Mouse (Mus musculus) kidney, postnatal 0 days (tissue): Measurements from ENCODE around the gene Trpm1. TPM values are rescaled to one million over a fixed set of nuclear protein-coding genes. Genes with fewer than 3 reads are reported as not detected.
A peak's percentile ranks its signal among the peaks of the same experiment; 100 is the strongest.

ENCODE experiments used
- ATAC-seq: fragments of 200-750 bp; cut with Nextera tagmentation; replicated peaks from 2 replicates; pipeline ENCODE4 v1.8.0; 2017; ENCODE audit warnings: low read depth, moderate number of reproducible peaks, moderate TSS enrichment, moderate library complexity; ENCODE audit not compliant: low FRiP score
- DNase-seq: peaks from one replicate; pipeline ENCODE4 v3.0.0-alpha.2; 2016; ENCODE audit warnings: low spot score
- H3K27ac ChIP-seq: fragments of 300-500 bp; sonication (generic); 2 replicates; pipeline ENCODE4 v1.5.1; 2014; ENCODE audit warnings: mild to moderate bottlenecking
- H3K27me3 ChIP-seq: fragments of 300-500 bp; sonication (generic); 2 replicates; pipeline ENCODE4 v1.6.1; 2014; ENCODE audit warnings: low read length, mixed read lengths; ENCODE audit not compliant: insufficient read depth
- H3K36me3 ChIP-seq: fragments of 300-500 bp; sonication (generic); 2 replicates; pipeline ENCODE4 v1.6.1; 2014; ENCODE audit warnings: low read length, mixed read lengths; ENCODE audit not compliant: insufficient read depth
- H3K4me1 ChIP-seq: fragments of 300-500 bp; sonication (generic); replicated peaks from 2 replicates; pipeline ENCODE4 v1.6.1; 2014; ENCODE audit warnings: antibody characterized with exemption, low read length, mixed read lengths; ENCODE audit not compliant: insufficient read depth
- H3K4me2 ChIP-seq: fragments of 300-500 bp; sonication (generic); 2 replicates; pipeline ENCODE4 v1.6.1; 2014; ENCODE audit warnings: mild to moderate bottlenecking, low read length, moderate library complexity, mixed read lengths
- H3K4me3 ChIP-seq: fragments of 300-500 bp; sonication (generic); replicated peaks from 2 replicates; pipeline ENCODE4 v1.5.1; 2014; ENCODE audit warnings: low read depth, low read length
- H3K9ac ChIP-seq: fragments of 300-500 bp; sonication (generic); 2 replicates; pipeline ENCODE4 v1.6.1; 2014; ENCODE audit warnings: low read depth, low read length
- H3K9me3 ChIP-seq: fragments of 300-500 bp; sonication (generic); replicated peaks from 2 replicates; pipeline ENCODE4 v1.6.1; 2016; ENCODE audit warnings: low read length, inconsistent platforms, mixed read lengths
- CTCF ChIP-seq: IDR thresholded peaks from 2 replicates; pipeline ENCODE4 v1.5.1; 2016; ENCODE audit warnings: antibody characterized with exemption, low read depth, mild to moderate bottlenecking, moderate library complexity
- WGBS: fragments of 180-500 bp; shearing (Covaris S2); extraction: QIAGEN DNeasy Blood & Tissue Kit; methylation state at CpG from one replicate; pipeline ENCODE4 v1.1.7; 2014; 5-methylcytosine and 5-hydroxymethylcytosine counted together
- polyA plus RNA-seq: library from polyadenylated mRNA; unstranded; fragments of >200 nt; fragmentation: Nextera tagmentation; extraction: Ambion mirVana; gene quantifications from 2 replicates; pipeline ENCODE4 v1.2.1, GENCODE M21; 2015

The Trpm1 gene
- polyA plus RNA-seq, 1 experiment from 2014 or later = 0.18 TPM

DNA sequence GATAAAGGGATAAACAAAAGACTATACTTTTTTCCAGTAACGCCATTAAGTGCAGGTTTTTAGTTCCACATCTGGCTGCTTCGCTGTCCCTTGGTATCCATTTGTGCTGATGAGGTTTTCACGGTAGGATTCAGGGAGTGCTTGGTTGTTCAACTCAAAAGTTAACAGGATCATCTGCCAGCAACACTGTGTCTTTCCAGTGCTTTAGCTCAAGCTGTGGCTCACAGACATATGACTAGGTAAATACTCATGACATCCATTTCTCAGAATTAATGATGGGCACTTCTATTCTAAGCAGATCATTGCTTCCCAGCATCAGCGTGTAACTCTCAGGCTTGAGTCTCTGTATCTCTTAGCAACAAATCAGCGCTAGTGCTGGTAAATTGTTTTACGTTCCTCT is 90.7 kb downstream of the Trpm1 start:
- no peak overlapping the region for H3K9ac ChIP-seq
- no peak for TF ChIP-seq CTCF
- DNase-seq (no peak), ATAC-seq (no peak)
- H3K36me3 ChIP-seq = no peaks in the 10 kb centered on the region
- no peaks in the 10 kb centered on the region for H3K27me3 ChIP-seq
- no peak overlapping the region for H3K4me3 ChIP-seq
- H3K27ac ChIP-seq = no peak overlapping the region
- H3K9me3 ChIP-seq = no peaks in the 10 kb centered on the region
- no peaks in the 10 kb centered on the region for H3K4me1 ChIP-seq
- 75% methylated on average over 6 of the region's 6 CpGs for WGBS
- no peak overlapping the region for H3K4me2 ChIP-seq

DNA sequence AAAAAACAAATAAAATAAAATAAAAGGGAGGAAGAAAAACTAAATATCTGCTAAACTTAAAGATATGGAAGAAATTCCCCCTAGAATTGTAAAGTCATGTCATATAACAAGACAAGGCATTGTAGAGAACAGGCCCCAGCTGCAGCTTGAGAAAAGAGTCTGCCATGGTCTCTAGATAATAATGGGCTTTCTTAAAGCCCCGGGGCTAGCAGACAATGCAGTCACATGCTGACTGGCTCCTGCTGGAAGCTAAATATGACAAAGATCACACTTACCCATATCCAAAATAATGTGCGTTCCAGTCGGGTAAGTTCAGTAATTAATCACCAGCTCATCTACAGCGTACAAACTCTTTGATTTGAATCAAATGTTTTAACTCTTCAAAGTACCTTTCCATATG is 93.1 kb downstream of the Trpm1 start:
- no peak overlapping the region for H3K4me3 ChIP-seq
- no peak overlapping the region for H3K4me2 ChIP-seq
- TF ChIP-seq CTCF = no peak
- no peaks in the 10 kb centered on the region for H3K9me3 ChIP-seq
- no peaks in the 10 kb centered on the region for H3K4me1 ChIP-seq
- no peak overlapping the region for H3K27ac ChIP-seq
- whole genome bisulfite sequencing = 72% methylated on average over 4 of the region's 4 CpGs
- no peaks in the 10 kb centered on the region for H3K27me3 ChIP-seq
- H3K9ac ChIP-seq = no peak overlapping the region
- no peaks in the 10 kb centered on the region for H3K36me3 ChIP-seq
- ATAC-seq (no peak), DNase-seq (no peak)

- TF ChIP-seq CTCF = no peak
- WGBS = 71% methylated on average over 1 of the region's 1 CpGs
Observed at GRCm38 (mm10) chr7:64248352-64248751, 94.7 kb downstream of the Trpm1 start.

GRCm38 (mm10) chr7:64249715-64250114 is 96.1 kb downstream of the Trpm1 start:
- no peak overlapping the region for H3K9ac ChIP-seq
- H3K27ac ChIP-seq = no peak overlapping the region
- H3K4me2 ChIP-seq = no peak overlapping the region
- no peak for TF ChIP-seq CTCF
- H3K9me3 ChIP-seq = no peaks in the 10 kb centered on the region
- 47% methylated on average over 4 of the region's 4 CpGs for WGBS
- peak; percentile 6 for DNase-seq
- ATAC-seq = no peak
- no peaks in the 10 kb centered on the region for H3K4me1 ChIP-seq
- H3K4me3 ChIP-seq = no peak overlapping the region
- H3K36me3 ChIP-seq = no peaks in the 10 kb centered on the region
- no peaks in the 10 kb centered on the region for H3K27me3 ChIP-seq

More at GRCm38 (mm10) chr7:64248352-64248751, 94.7 kb downstream of the Trpm1 start:
- Histone ChIP-seq H3K4me3 (no peak overlapping the region), H3K9me3 (no peaks in the 10 kb centered on the region), H3K36me3 (no peaks in the 10 kb centered on the region), H3K9ac (no peak overlapping the region), H3K27me3 (no peaks in the 10 kb centered on the region), H3K4me1 (no peaks in the 10 kb centered on the region), H3K4me2 (no peak overlapping the region), H3K27ac (no peak overlapping the region)
- ATAC-seq (no peak), DNase-seq (no peak)

DNA sequence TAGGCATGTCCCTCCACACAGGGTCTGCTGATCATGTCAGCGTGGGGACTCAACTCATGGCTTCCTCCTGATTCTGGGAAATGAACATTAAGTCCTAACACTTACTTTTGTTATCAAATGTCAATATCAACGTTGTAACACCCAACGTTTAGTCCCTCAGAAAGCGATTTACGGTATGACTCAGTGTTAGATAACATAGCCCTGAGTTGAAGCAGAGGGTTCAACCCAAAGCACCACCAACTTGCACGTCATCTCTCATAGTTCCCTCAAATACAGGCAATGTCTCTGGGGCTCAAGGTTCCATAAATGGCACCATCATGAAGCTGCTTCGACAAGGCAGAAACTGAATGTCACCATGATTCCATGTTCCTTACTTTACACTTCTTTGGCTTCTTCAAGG is 96.8 kb downstream of the Trpm1 start:
- H3K9ac ChIP-seq = no peak overlapping the region
- ATAC-seq = no peak
- H3K4me2 ChIP-seq = no peak overlapping the region
- no peaks in the 10 kb centered on the region for H3K27me3 ChIP-seq
- H3K4me1 ChIP-seq = no peaks in the 10 kb centered on the region
- TF ChIP-seq CTCF = no peak
- WGBS = 82% methylated on average over 7 of the region's 7 CpGs
- H3K27ac ChIP-seq = no peak overlapping the region
- no peaks in the 10 kb centered on the region for H3K9me3 ChIP-seq
- no peak overlapping the region for H3K4me3 ChIP-seq
- no peaks in the 10 kb centered on the region for H3K36me3 ChIP-seq
- DNase-seq = no peak

DNA sequence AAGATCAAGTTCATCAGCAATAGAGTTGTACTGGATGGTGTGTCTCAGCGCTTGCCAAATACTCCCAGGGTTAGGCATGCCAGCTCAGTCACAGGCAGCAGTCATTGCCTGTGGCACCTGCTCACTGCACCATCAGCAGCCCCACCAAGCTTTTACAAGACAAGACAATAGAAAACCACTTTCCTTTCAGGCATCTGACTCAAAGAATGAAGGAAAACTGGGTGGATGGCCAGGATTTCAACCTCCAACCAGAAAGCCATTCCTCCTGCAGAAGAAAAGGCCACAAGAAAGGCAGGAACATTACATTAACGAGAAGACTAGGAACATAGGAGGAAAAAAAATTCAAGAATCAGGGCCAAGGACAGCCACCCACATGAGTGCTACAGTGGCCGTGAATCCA is 100.1 kb downstream of the Trpm1 start:
- Histone ChIP-seq H3K27me3 (no peaks in the 10 kb centered on the region), H3K4me1 (no peaks in the 10 kb centered on the region), H3K9me3 (no peaks in the 10 kb centered on the region), H3K27ac (no peak overlapping the region), H3K4me3 (no peak overlapping the region), H3K36me3 (no peaks in the 10 kb centered on the region), H3K9ac (no peak overlapping the region), H3K4me2 (no peak overlapping the region)
- no peak for ATAC-seq
- no peak for DNase-seq
- no peak for TF ChIP-seq CTCF
- 87% methylated on average over 3 of the region's 3 CpGs for WGBS

- H3K9ac ChIP-seq = no peak overlapping the region
- no peak for ATAC-seq
- H3K9me3 ChIP-seq = no peaks in the 10 kb centered on the region
- 82% methylated on average over 13 of the region's 13 CpGs for WGBS
- no peak overlapping the region for H3K27ac ChIP-seq
- DNase-seq = no peak
- no peaks in the 10 kb centered on the region for H3K36me3 ChIP-seq
- H3K4me3 ChIP-seq = no peak overlapping the region
- TF ChIP-seq CTCF = no peak
- peaks cover 4% of the 10 kb centered on the region; the same call in 1 of the 2 replicates for H3K27me3 ChIP-seq
- no peaks in the 10 kb centered on the region for H3K4me1 ChIP-seq
- no peak overlapping the region for H3K4me2 ChIP-seq
Observed at GRCm38 (mm10) chr7:64265502-64266279, 112.1 kb downstream of the Trpm1 start.
